Mouse (Mus musculus) bone marrow, adult 2 months (tissue): ENCODE data around the gene Aes. TPM values are rescaled to one million over a fixed set of nuclear protein-coding genes. Genes with fewer than 3 reads are reported as not detected.

Source experiments
- H3K27ac ChIP-seq: fragments of 200-500 bp; 2 replicates; pipeline ENCODE4 v1.5.1; 2012; ENCODE audit warnings: low read depth, mild to moderate bottlenecking, control low read depth, inconsistent platforms, low read length; ENCODE audit not compliant: control insufficient read depth, poor library complexity, insufficient read depth
- H3K4me1 ChIP-seq: fragments of 200-500 bp; 2 replicates; pipeline ENCODE4 v1.6.1; 2011; ENCODE audit warnings: low read length; ENCODE audit not compliant: control insufficient read depth, insufficient read depth
- H3K4me3 ChIP-seq: fragments of 200-500 bp; replicated peaks from 2 replicates; pipeline ENCODE3; 2011; ENCODE audit warnings: mild to moderate bottlenecking, low read depth, low read length, control low read depth; ENCODE audit not compliant: control insufficient read depth
- CTCF ChIP-seq: fragments of 200-500 bp; IDR thresholded peaks from 2 replicates; pipeline ENCODE4 v1.5.1; 2011; ENCODE audit warnings: low read length, control low read depth; ENCODE audit not compliant: control insufficient read depth, insufficient read depth
- POLR2A ChIP-seq: fragments of 200-500 bp; IDR thresholded peaks from 2 replicates; pipeline ENCODE4 v1.6.1; 2011; ENCODE audit warnings: low read depth, mild to moderate bottlenecking, control low read depth, low read length, borderline replicate concordance; ENCODE audit not compliant: control insufficient read depth
- WGBS: fragments of 180-500 bp; shearing (Covaris S2); methylation state at CpG from one replicate; pipeline ENCODE4 v1.1.7; 2018; 5-methylcytosine and 5-hydroxymethylcytosine counted together
- polyA plus RNA-seq: library from polyadenylated mRNA; stranded (reverse); fragments of >200 nt; gene quantifications from 2 replicates; pipeline ENCODE4 v1.2.4, GENCODE M21; 2011; ENCODE audit warnings: low replicate concordance; ENCODE audit not compliant: missing spikeins, insufficient read depth, insufficient read length

The Aes gene
- polyA plus RNA-seq, 1 experiment: 306 TPM

GRCm38 (mm10) chr10:81568381-81569191 is 9.3 kb downstream of the Aes start:
- no peak for TF ChIP-seq CTCF
- no peak for TF ChIP-seq POLR2A
- no peaks in the 10 kb centered on the region; the same call in 1 of the 2 replicates for H3K4me1 ChIP-seq
- no peak overlapping the region for H3K27ac ChIP-seq
- no peak overlapping the region for H3K4me3 ChIP-seq
- 25% methylated on average over 16 of the region's 16 CpGs for WGBS

GRCm38 (mm10) chr10:81569507-81570237 is 10.4 kb downstream of the Aes start:
- 80% methylated on average over 9 of the region's 9 CpGs for WGBS
- H3K4me1 ChIP-seq: no peaks in the 10 kb centered on the region

GRCm38 (mm10) chr10:81570238-81570800 is 11.0 kb downstream of the Aes start:
- no peak overlapping the region for H3K27ac ChIP-seq
- H3K4me3 ChIP-seq: no peak overlapping the region
- WGBS: 11% methylated on average over 11 of the region's 11 CpGs
- TF ChIP-seq CTCF (no peak), POLR2A (no peak)
- no peaks in the 10 kb centered on the region for H3K4me1 ChIP-seq

More at GRCm38 (mm10) chr10:81569507-81570237, 10.4 kb downstream of the Aes start:
- H3K27ac ChIP-seq: no peak overlapping the region
- H3K4me3 ChIP-seq: no peak overlapping the region
- TF ChIP-seq POLR2A (no peak), CTCF (no peak)

GRCm38 (mm10) chr10:81570831-81571500 is 11.7 kb downstream of the Aes start:
- Histone ChIP-seq H3K27ac (peak overlapping the region; percentile 31), H3K4me3 (peak overlapping the region; percentile 68), H3K4me1 (no peaks in the 10 kb centered on the region)
- WGBS: 1% methylated on average over 34 of the region's 34 CpGs
- no peak for TF ChIP-seq CTCF
- TF ChIP-seq POLR2A: no peak

GRCm38 (mm10) chr10:81571501-81571876 is 12.2 kb downstream of the Aes start:
- WGBS: under 1% methylated on average over 18 of the region's 18 CpGs
- H3K4me1 ChIP-seq: no peaks in the 10 kb centered on the region
- peak overlapping the region; percentile 68 for H3K4me3 ChIP-seq
- TF ChIP-seq POLR2A: no peak
- no peak for TF ChIP-seq CTCF
- peak overlapping the region; percentile 31 for H3K27ac ChIP-seq

GRCm38 (mm10) chr10:81572133-81572671 is 12.9 kb downstream of the Aes start:
- Histone ChIP-seq H3K4me1 (no peaks in the 10 kb centered on the region), H3K4me3 (no peak overlapping the region), H3K27ac (no peak overlapping the region)
- 43% methylated on average over 9 of the region's 9 CpGs for WGBS
- TF ChIP-seq POLR2A (no peak), CTCF (no peak)

GRCm38 (mm10) chr10:81572975-81573374 is 13.7 kb downstream of the Aes start:
- 68% methylated on average over 9 of the region's 9 CpGs for WGBS
- Histone ChIP-seq H3K27ac (no peak overlapping the region), H3K4me1 (no peaks in the 10 kb centered on the region), H3K4me3 (no peak overlapping the region)
- no peak for TF ChIP-seq POLR2A
- TF ChIP-seq CTCF: no peak

GRCm38 (mm10) chr10:81574081-81575056 is 15.1 kb downstream of the Aes start, which contains the start of gene Tle2:
TSS of gene Tle2 (plus strand) at chr10:81574561.
- Histone ChIP-seq H3K4me3 (peak within 1 kb of the TSS; percentile 17), H3K4me1 (no peaks in the 10 kb centered on the region), H3K27ac (no peak within 1 kb of the TSS)
- WGBS: 35% methylated on average over 10 of the region's 10 CpGs
- TF ChIP-seq CTCF: no peak
- no peak for TF ChIP-seq POLR2A
